In genomic region chr19:42277288-42277687, GRCm38 (mm10) we compare ENCODE assay signal across 18 mouse cellular contexts. TPM values are rescaled to one million over a fixed set of nuclear protein-coding genes. Genes with fewer than 3 reads are reported as not detected.
"Had no signal": no experiment of that assay in that cellular context is flagged by ENCODE, and none has a peak within 500 bp of the region (broad histone marks: within the 10 kb centered on the region; RNA-seq: fewer than 3 reads in every experiment).

No protein-coding gene starts in this region.

- H3K9ac ChIP-seq: lung, embryonic 14.5 days; midbrain, embryonic 13.5 days; midbrain, embryonic 15.5 days; neural tube, embryonic 12.5 days; stomach, embryonic 15.5 days had no signal

- H3K27ac ChIP-seq: midbrain, embryonic 13.5 days; midbrain, embryonic 15.5 days; neural tube, embryonic 12.5 days; stomach, embryonic 15.5 days; stomach, postnatal 0 days had no signal

- H3K9me3 ChIP-seq: midbrain, embryonic 13.5 days; midbrain, embryonic 15.5 days; neural tube, embryonic 12.5 days; stomach, embryonic 15.5 days had no signal

- H3K4me3 ChIP-seq: midbrain, embryonic 13.5 days; midbrain, embryonic 15.5 days; neural tube, embryonic 12.5 days; stomach, embryonic 15.5 days had no signal

- H3K4me1 ChIP-seq: neural tube, embryonic 12.5 days; stomach, embryonic 15.5 days had no signal

- H3K36me3 ChIP-seq: midbrain, embryonic 13.5 days; midbrain, embryonic 15.5 days; neural tube, embryonic 12.5 days; stomach, embryonic 15.5 days had no signal

- H3K4me2 ChIP-seq: lung, embryonic 14.5 days; midbrain, embryonic 11.5 days; midbrain, embryonic 13.5 days; midbrain, embryonic 15.5 days; neural tube, embryonic 12.5 days; stomach, embryonic 15.5 days had no signal

- DNase-seq: lung, adult 18-20 months; lung, embryonic 14.5 days; lung, postnatal 10 days; lung, postnatal 4 days; right cerebral cortex, postnatal 14 days; thymus, adult 2 months; thymus, postnatal 25 days; thymus, postnatal 4 days had no signal

- ATAC-seq: midbrain, embryonic 13.5 days; midbrain, embryonic 15.5 days had no signal

- H3K27me3 ChIP-seq: midbrain, embryonic 13.5 days; midbrain, embryonic 15.5 days; neural tube, embryonic 12.5 days; stomach, embryonic 15.5 days had no signal

RNA-seq across cellular contexts. Expression of gene Golga7b, which starts 29.9 kb away (rescaled TPM):
- total RNA-seq: monocyte, adult 5-6 weeks; neutrophil, adult 5-6 weeks had no signal
- polyA plus RNA-seq: liver, embryonic 16.5 days; lung, embryonic 14.5 days; spleen, adult 2 months had no signal
